Mouse (Mus musculus) c-Kit-positive CD71-positive TER-119-negative erythroid progenitor cells, embryonic 14.5 days (primary cell): ENCODE measurements around the gene Wdr25.
"Not testable (repeated sequence)": the region's sequence is repeated elsewhere in the genome, so short reads cannot be mapped to it uniquely, and the experiment has no call there.

ENCODE experiments used
- DNase-seq: peaks from one replicate; pipeline ENCODE4 v3.0.0-alpha.2; 2013; ENCODE audit warnings: low read depth

Gene Wdr25

GRCm38 (mm10) chr12:108892989-108893714, at the start of gene Wdr25:
Wdr25 (plus strand) TSS chr12:108893631.
- DNase-seq: peak; percentile 43

- DNase-seq: not testable (repeated sequence)
Measured at GRCm38 (mm10) chr12:108848033-108848432, 45.4 kb upstream of the Wdr25 start.

GRCm38 (mm10) chr12:108849488-108850022, 43.9 kb upstream of the Wdr25 start:
- no peak for DNase-seq

- no peak for DNase-seq
Measured at GRCm38 (mm10) chr12:108850129-108850528, 43.3 kb upstream of the Wdr25 start.

GRCm38 (mm10) chr12:108850886-108851285, 42.5 kb upstream of the Wdr25 start:
- no peak for DNase-seq

- DNase-seq: no peak
Measured at GRCm38 (mm10) chr12:108852822-108853221, 40.6 kb upstream of the Wdr25 start.

- no peak for DNase-seq
Measured at GRCm38 (mm10) chr12:108855081-108855480, 38.4 kb upstream of the Wdr25 start.

- no peak for DNase-seq
Measured at GRCm38 (mm10) chr12:108856186-108856585, 37.2 kb upstream of the Wdr25 start.

GRCm38 (mm10) chr12:108857109-108857508, 36.3 kb upstream of the Wdr25 start:
- DNase-seq: no peak

GRCm38 (mm10) chr12:108857589-108858184, 35.7 kb upstream of the Wdr25 start:
- DNase-seq: no peak

GRCm38 (mm10) chr12:108858486-108858885, 34.9 kb upstream of the Wdr25 start:
- DNase-seq: no peak

GRCm38 (mm10) chr12:108865007-108865494, 28.4 kb upstream of the Wdr25 start:
- no peak for DNase-seq

- no peak for DNase-seq
Measured at GRCm38 (mm10) chr12:108869575-108869974, 23.9 kb upstream of the Wdr25 start.

- no peak for DNase-seq
Measured at GRCm38 (mm10) chr12:108873122-108873521, 20.3 kb upstream of the Wdr25 start.

- DNase-seq: no peak
Measured at GRCm38 (mm10) chr12:108879138-108879537, 14.3 kb upstream of the Wdr25 start.

- DNase-seq: no peak
Measured at GRCm38 (mm10) chr12:108880606-108881005, 12.8 kb upstream of the Wdr25 start.

GRCm38 (mm10) chr12:108881192-108881591, 12.2 kb upstream of the Wdr25 start:
- no peak for DNase-seq

GRCm38 (mm10) chr12:108882776-108883175, 10.7 kb upstream of the Wdr25 start:
- DNase-seq: no peak

- DNase-seq: no peak
Measured at GRCm38 (mm10) chr12:108885906-108886305, 7.5 kb upstream of the Wdr25 start.

- DNase-seq: no peak
Measured at GRCm38 (mm10) chr12:108887077-108887476, 6.4 kb upstream of the Wdr25 start.

- no peak for DNase-seq
Measured at GRCm38 (mm10) chr12:108888632-108889031, 4.8 kb upstream of the Wdr25 start.

GRCm38 (mm10) chr12:108893715-108894431, 442 bp downstream of the Wdr25 start, which contains the start of gene Wars:
Wars (minus strand) TSS chr12:108894174.
- DNase-seq: peak; percentile 92

GRCm38 (mm10) chr12:108894432-108894816, 993 bp downstream of the Wdr25 start:
- DNase-seq: no peak
